Mouse (Mus musculus): ENCODE data around the gene Pafah2.

DNA sequence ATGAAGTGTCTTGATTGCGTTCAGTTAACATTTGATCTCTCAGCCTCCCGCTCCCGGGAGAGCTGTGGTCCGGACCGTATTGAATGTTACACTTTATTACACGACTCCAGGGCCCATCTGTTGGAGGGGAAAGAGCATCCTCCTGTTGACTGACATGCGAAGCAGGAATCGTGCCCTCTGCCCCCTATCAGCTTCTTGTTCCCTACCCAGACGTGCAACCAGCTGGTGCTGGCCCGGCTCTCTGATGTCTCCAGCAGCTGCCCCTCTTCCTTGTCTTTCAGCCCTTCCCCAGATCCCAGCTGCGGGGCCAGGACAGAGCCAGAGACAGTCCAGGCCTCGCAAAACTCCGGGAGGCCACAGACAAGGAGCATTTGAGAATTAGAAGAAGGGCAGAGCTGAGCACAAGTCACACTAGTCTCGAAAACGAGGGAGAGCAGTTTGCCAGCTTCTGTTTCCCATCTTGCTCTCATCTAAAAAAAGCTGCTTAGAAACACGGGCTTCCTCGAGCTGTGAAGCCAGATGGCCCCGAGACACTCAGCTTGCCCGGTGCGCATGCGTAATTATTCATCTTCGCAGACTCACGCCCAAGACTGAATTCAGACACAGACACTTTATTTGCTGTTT, 34.4 kb downstream of the Pafah2 start:
- TF ChIP-seq POLR2A (IDR thresholded peaks at IDR 0.05; ENCODE audit: low read depth, low read length) = no peak
- no peak for TF ChIP-seq CTCF (conservative IDR thresholded peaks at IDR 0.05; ENCODE audit: insufficient read depth, insufficient read length, low read depth, low read length)

All from kidney, adult 2 months (tissue).